Comparison of ENCODE assay signal across 8 mouse cellular contexts in the genomic region with DNA sequence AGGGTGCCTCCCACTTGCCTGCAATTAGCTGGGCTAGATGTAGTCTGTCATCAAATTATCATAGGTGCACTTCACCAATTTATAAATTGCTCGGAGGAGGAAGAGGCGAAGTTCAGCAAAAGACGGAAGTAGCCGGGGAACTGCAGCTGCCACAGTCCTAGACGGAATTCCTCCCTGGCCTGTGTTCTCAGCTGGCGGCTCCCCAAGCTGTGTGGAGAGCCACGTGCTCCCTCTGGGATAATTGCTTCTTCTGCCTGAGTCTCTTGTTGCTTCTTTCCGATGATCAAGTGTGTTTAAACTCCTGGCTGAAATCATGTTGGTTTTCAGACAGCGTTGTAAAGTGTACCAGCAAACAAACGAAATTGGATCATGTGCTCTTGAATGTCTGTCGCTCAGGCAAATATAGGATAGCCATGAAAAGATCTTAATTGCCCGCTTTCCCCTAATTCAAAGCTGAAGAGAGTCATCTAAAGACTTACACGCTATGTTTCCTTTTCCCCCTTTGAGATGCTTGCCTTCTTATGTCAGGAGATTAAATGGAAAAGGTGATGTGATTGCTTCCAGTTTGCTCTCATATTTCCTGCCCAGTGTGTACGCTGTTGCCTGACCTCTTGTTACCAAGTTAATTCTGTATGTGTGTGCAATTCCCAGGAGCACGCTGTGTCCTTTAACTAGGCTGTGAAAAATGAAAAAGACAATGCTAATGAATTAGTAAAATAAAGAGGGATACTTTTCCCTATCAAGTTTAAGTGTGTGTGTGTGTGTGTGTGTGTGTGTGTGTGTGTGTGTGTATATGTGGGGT.
DNase-seq lines count a peak whose midpoint lies in the region; ATAC-seq lines count a peak whose summit lies in the region.

No protein-coding gene starts in this region.

- DNase-seq in adrenal gland, adult 18-20 months (ENCODE audit: low spot score in 2 of 2): peak; percentile 31 to 47
- DNase-seq in embryo, embryonic 11.5 days (ENCODE audit: low read depth, low spot score): peak; percentile 32
- peak; percentile 76 to 81 for DNase-seq in gastrocnemius, postnatal 36 days
- peak; percentile 72 for DNase-seq in intestine, embryonic 14.5 days (ENCODE audit: low spot score)
- peak; percentile 36 to 37 for DNase-seq in left cerebral cortex, adult 8-10 months (ENCODE audit: low spot score in 2 of 2)
- DNase-seq in lung, postnatal 4 days: peak; percentile 65 to 82
- peak; percentile 34 to 52 for DNase-seq in right cerebral cortex, postnatal 36 days (ENCODE audit: low spot score in 2 of 2)
- no peak for DNase-seq in thymus, adult 18-20 months

- peaks cover 22% of the 10 kb centered on the region for H3K4me1 ChIP-seq in intestine, embryonic 14.5 days (replicated peaks; ENCODE audit: control insufficient read depth, insufficient read depth, low read length)

- peak; percentile 82 for ATAC-seq in intestine, embryonic 14.5 days (replicated peaks; ENCODE audit: low FRiP score, low TSS enrichment, low read depth)

- peak overlapping the region; percentile 33; the same call in 1 of the 2 replicates for H3K27ac ChIP-seq in intestine, embryonic 14.5 days (ENCODE audit: low read depth)

- H3K9me3 ChIP-seq in intestine, embryonic 14.5 days (ENCODE audit: control insufficient read depth, low read length): no peaks in the 10 kb centered on the region

- H3K27me3 ChIP-seq in intestine, embryonic 14.5 days (replicated peaks; ENCODE audit: control insufficient read depth, insufficient read depth, low read length): no peaks in the 10 kb centered on the region

- peak overlapping the region; percentile 44 for H3K4me2 ChIP-seq in intestine, embryonic 14.5 days (ENCODE audit: low read length)

- H3K36me3 ChIP-seq in intestine, embryonic 14.5 days (ENCODE audit: control insufficient read depth, insufficient read depth, low read length): no peaks in the 10 kb centered on the region

- WGBS in intestine, embryonic 14.5 days: 15% methylated on average over 15 of the region's 15 CpGs

- intact Hi-C loops in gastrocnemius, postnatal 36 days (cut with DNase I): no loop called here

- H3K4me3 ChIP-seq in intestine, embryonic 14.5 days (ENCODE audit: low read depth, low read length): no peak overlapping the region

- no peak overlapping the region for H3K9ac ChIP-seq in intestine, embryonic 14.5 days (ENCODE audit: low read length)

Comparison
In these comparisons a context has a peak if more than half of its experiments do, and no peak if none do; other contexts are left out.
1. DNase-seq: peak in adrenal gland, adult 18-20 months (2 of 2), embryo, embryonic 11.5 days (single experiment), gastrocnemius, postnatal 36 days (2 of 2), intestine, embryonic 14.5 days (single experiment), left cerebral cortex, adult 8-10 months (2 of 2), lung, postnatal 4 days (2 of 2) and right cerebral cortex, postnatal 36 days (2 of 2); none in thymus, adult 18-20 months (0 of 2).